Mouse (Mus musculus) lung, postnatal 0 days (tissue): Measurements from ENCODE around the gene Smoc1. TPM values are rescaled to one million over a fixed set of nuclear protein-coding genes. Genes with fewer than 3 reads are reported as not detected.

Source experiments
- ATAC-seq: fragments of 200-750 bp; cut with Nextera tagmentation; 2 replicates; pipeline ENCODE4 v1.8.0; 2017; ENCODE audit warnings: moderate library complexity
- DNase-seq: peaks from one replicate; pipeline ENCODE4 v3.0.0-alpha.2; 2016; ENCODE audit warnings: low spot score
- H3K27ac ChIP-seq: fragments of 300-500 bp; sonication (generic); 2 replicates; pipeline ENCODE4 v1.5.1; 2014; ENCODE audit warnings: antibody characterized with exemption, mild to moderate bottlenecking, low read length, mixed read lengths
- H3K27me3 ChIP-seq: fragments of 300-500 bp; sonication (generic); replicated peaks from 2 replicates; pipeline ENCODE4 v1.6.1; 2014; ENCODE audit warnings: low read length, mixed read lengths; ENCODE audit not compliant: insufficient read depth
- H3K36me3 ChIP-seq: fragments of 300-500 bp; sonication (generic); 2 replicates; pipeline ENCODE4 v1.6.1; 2014; ENCODE audit warnings: low read length, mixed read lengths; ENCODE audit not compliant: insufficient read depth
- H3K4me1 ChIP-seq: fragments of 300-500 bp; sonication (generic); 2 replicates; pipeline ENCODE4 v1.6.1; 2014; ENCODE audit warnings: antibody characterized with exemption, low read depth, low read length, mixed read lengths; ENCODE audit not compliant: insufficient read depth
- H3K4me2 ChIP-seq: fragments of 300-500 bp; sonication (generic); replicated peaks from 2 replicates; pipeline ENCODE4 v1.6.1; 2014; ENCODE audit warnings: low read depth, mild to moderate bottlenecking, low read length, moderate library complexity, mixed read lengths
- H3K4me3 ChIP-seq: fragments of 300-500 bp; sonication (generic); 2 replicates; pipeline ENCODE4 v1.5.1; 2014; ENCODE audit warnings: low read depth, low read length
- H3K9ac ChIP-seq: fragments of 300-500 bp; sonication (generic); replicated peaks from 2 replicates; pipeline ENCODE4 v1.6.1; 2014; ENCODE audit warnings: low read depth, mild to moderate bottlenecking
- H3K9me3 ChIP-seq: fragments of 300-500 bp; sonication (generic); 2 replicates; pipeline ENCODE4 v1.6.1; 2016; ENCODE audit warnings: low read length, mixed read lengths
- CTCF ChIP-seq: IDR thresholded peaks from 2 replicates; pipeline ENCODE4 v1.5.1; 2016; ENCODE audit warnings: antibody characterized with exemption, mild to moderate bottlenecking
- EP300 ChIP-seq: IDR thresholded peaks from 2 replicates; pipeline ENCODE4 v1.6.1; 2016; ENCODE audit warnings: antibody characterized with exemption, mild to moderate bottlenecking, control low read depth
- WGBS: fragments of 180-500 bp; shearing (Covaris S2); extraction: QIAGEN DNeasy Blood & Tissue Kit; methylation state at CpG from one replicate; pipeline ENCODE4 v1.1.7; 2014; 5-methylcytosine and 5-hydroxymethylcytosine counted together
- polyA plus RNA-seq: library from polyadenylated mRNA; unstranded; fragments of >200 nt; fragmentation: Nextera tagmentation; extraction: Ambion mirVana; gene quantifications from 2 replicates; pipeline ENCODE4 v1.2.1, GENCODE M21; 2015

The Smoc1 gene
- polyA plus RNA-seq, 1 experiment from 2014 or later = 0.19 TPM

DNA sequence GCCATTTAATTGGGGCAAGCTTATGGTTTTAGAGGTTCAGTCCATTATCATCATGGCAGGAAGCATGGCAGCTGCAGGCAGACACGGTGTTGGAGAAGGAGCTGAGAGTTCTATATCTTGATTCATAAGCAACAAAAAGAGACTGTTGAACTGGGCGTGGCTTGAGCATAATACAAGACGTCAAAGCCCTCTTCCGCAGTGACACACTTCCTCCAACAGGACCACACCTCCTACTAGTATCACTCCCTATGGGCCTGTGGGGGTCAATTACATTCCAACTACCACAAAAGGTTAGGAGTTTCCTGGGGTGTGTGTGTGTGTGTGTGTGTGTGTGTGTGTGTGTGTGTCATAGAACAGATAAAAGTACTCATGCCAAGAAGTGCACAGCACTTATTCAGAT, 25.7 kb upstream of the Smoc1 start:
- no peak overlapping the region for H3K27ac ChIP-seq
- DNase-seq (no peak), ATAC-seq (no peak)
- WGBS = 65% methylated on average over 4 of the region's 4 CpGs
- H3K4me1 ChIP-seq = no peaks in the 10 kb centered on the region
- no peak overlapping the region for H3K4me2 ChIP-seq
- no peaks in the 10 kb centered on the region for H3K9me3 ChIP-seq
- TF ChIP-seq CTCF = no peak
- TF ChIP-seq EP300 = no peak
- no peaks in the 10 kb centered on the region; the same call in 1 of the 2 replicates for H3K27me3 ChIP-seq
- no peak overlapping the region for H3K9ac ChIP-seq
- H3K4me3 ChIP-seq = no peak overlapping the region
- H3K36me3 ChIP-seq = no peaks in the 10 kb centered on the region

DNA sequence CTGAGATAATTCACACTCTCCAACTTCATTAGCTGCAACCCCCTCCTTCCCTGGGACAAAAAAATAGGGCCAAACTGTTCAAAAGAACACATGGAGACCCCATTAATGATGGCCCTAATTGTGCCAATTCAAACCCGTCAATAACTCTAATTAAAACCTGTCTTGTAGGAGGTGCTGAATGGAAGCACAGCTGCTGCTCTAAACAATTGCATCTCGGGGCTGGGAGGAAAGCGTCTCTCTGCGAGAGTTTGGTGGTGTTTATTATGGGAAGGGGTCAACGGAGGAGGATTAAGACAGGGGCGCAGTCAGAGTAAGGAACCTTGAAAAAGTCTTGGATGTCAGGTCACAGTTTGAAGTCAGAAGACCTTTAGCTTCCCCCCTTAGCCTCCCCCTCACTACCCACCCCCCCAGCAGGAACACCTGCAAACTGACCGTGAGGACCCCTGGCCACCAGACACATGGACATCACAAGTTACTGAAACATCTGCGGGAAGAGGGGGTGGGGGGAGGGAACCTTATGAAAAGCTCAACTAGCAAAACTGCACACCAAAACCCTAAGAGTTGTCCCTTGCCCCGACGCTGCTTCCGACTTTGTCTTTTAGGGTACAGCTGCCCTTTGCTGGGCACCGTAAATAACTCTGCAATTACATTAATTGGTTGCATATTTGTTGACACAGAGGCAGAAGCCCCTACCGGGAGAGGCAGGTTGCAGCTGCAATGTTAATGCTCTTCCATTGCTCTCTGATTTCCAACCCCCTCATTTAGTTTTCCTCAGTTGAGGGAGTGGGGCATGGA, 23.6 kb upstream of the Smoc1 start:
- no peaks in the 10 kb centered on the region for H3K36me3 ChIP-seq
- no peak overlapping the region for H3K27ac ChIP-seq
- no peaks in the 10 kb centered on the region for H3K27me3 ChIP-seq
- no peaks in the 10 kb centered on the region for H3K9me3 ChIP-seq
- no peaks in the 10 kb centered on the region for H3K4me1 ChIP-seq
- no peak overlapping the region for H3K4me3 ChIP-seq
- WGBS = 43% methylated on average over 13 of the region's 13 CpGs
- no peak overlapping the region for H3K4me2 ChIP-seq
- TF ChIP-seq EP300 (no peak), CTCF (no peak)
- no peak overlapping the region for H3K9ac ChIP-seq
- ATAC-seq (no peak), DNase-seq (no peak)

GRCm38 (mm10) chr12:81009813-81010212, 16.8 kb upstream of the Smoc1 start:
- ATAC-seq (no peak), DNase-seq (no peak)
- H3K27ac ChIP-seq = no peak overlapping the region
- 33% methylated on average over 3 of the region's 3 CpGs for WGBS
- H3K4me1 ChIP-seq = no peaks in the 10 kb centered on the region
- H3K4me3 ChIP-seq = no peak overlapping the region
- no peaks in the 10 kb centered on the region for H3K36me3 ChIP-seq
- no peaks in the 10 kb centered on the region for H3K27me3 ChIP-seq
- no peak overlapping the region for H3K4me2 ChIP-seq
- H3K9ac ChIP-seq = no peak overlapping the region
- H3K9me3 ChIP-seq = no peaks in the 10 kb centered on the region
- TF ChIP-seq EP300 = no peak
- TF ChIP-seq CTCF = no peak

DNA sequence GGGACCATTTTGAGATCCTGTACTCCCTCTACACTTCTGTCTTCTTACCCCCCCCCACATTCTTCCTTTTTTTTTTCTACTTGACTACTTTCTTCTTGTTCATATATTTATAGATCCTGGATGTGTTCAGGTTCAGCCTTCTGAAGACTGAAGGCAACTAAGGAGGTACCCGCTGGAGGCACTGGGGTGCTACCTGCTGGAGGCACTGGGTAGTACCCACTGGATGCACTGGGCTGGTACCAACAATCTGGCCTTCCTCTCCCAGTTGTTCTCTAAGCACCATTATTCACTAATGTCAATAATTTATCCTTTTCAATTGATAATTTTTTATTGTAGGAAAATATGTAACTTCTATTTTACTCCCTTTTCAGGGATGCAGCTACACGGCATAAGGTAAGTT, 14.6 kb upstream of the Smoc1 start:
- TF ChIP-seq CTCF (no peak), EP300 (no peak)
- Histone ChIP-seq H3K4me1 (no peaks in the 10 kb centered on the region), H3K9me3 (no peaks in the 10 kb centered on the region), H3K27ac (no peak overlapping the region), H3K27me3 (no peaks in the 10 kb centered on the region), H3K4me3 (no peak overlapping the region), H3K4me2 (no peak overlapping the region), H3K9ac (no peak overlapping the region), H3K36me3 (no peaks in the 10 kb centered on the region)
- WGBS = 82% methylated on average over 2 of the region's 2 CpGs
- ATAC-seq (no peak), DNase-seq (no peak)

- ATAC-seq (no peak), DNase-seq (no peak)
- H3K27ac ChIP-seq = no peak overlapping the region
- no peak overlapping the region for H3K4me3 ChIP-seq
- 69% methylated on average over 11 of the region's 11 CpGs for WGBS
- no peak overlapping the region for H3K9ac ChIP-seq
- H3K4me2 ChIP-seq = no peak overlapping the region
- no peaks in the 10 kb centered on the region for H3K27me3 ChIP-seq
- H3K4me1 ChIP-seq = no peaks in the 10 kb centered on the region
- TF ChIP-seq CTCF (no peak), EP300 (no peak)
- no peaks in the 10 kb centered on the region for H3K36me3 ChIP-seq
- no peaks in the 10 kb centered on the region for H3K9me3 ChIP-seq
Measured at GRCm38 (mm10) chr12:81013496-81013895, 13.1 kb upstream of the Smoc1 start.

DNA sequence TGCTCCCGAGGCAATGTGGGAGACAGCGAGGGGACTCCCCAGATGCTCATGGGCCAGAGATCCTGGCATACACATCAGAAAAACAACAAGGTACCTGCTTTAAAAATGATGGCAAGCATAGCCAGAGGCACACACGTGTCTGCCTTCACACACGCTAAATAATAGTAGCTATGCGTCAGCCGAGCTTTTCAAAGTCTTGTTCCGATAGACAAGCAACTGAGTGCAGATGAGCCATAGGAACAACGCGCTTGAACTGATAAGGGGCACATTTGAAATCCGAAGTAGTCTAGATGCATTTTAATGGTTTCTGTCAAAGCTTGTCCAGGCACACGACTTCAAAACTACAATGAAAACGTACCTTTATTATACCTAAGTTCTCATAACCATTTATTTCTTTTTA, 9.0 kb upstream of the Smoc1 start:
- TF ChIP-seq CTCF (no peak), EP300 (no peak)
- Histone ChIP-seq H3K4me2 (no peak overlapping the region), H3K4me3 (no peak overlapping the region), H3K4me1 (no peaks in the 10 kb centered on the region), H3K9ac (no peak overlapping the region), H3K9me3 (no peaks in the 10 kb centered on the region), H3K36me3 (no peaks in the 10 kb centered on the region), H3K27ac (no peak overlapping the region), H3K27me3 (no peaks in the 10 kb centered on the region)
- ATAC-seq = no peak
- DNase-seq = no peak
- WGBS = 86% methylated on average over 12 of the region's 12 CpGs
